Mouse (Mus musculus): Measurements from ENCODE around the gene Pcna. TPM values are rescaled to one million over a fixed set of nuclear protein-coding genes. Genes with fewer than 3 reads are reported as not detected.

Pcna gene
- total and polyA plus RNA-seq, 3 experiments: 77.8 to 520 (median 249) TPM

DNA sequence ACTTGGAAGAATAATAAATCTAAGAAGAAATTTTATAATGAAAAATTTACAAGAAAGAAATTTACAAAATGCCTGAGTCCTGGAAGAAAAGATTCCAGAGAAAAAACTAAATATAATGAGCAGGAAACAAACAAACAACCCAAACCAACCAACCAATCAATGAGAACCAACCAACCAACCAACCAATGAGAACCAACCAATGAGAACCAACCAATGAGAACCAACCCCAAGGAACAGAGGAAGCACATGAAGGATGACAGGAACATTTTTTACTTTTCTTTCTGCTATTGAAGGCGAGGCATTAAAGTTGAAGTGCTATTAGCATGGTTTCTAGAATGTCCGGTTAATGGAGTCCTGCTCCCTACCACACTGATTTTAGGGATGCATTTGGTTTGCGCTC, 7.5 kb upstream of the Pcna start:
- ATAC-seq (ENCODE audit: extremely low read depth, insufficient number of reproducible peaks, low FRiP score, poor library complexity, severe bottlenecking): no peak
- Histone ChIP-seq H3K9me3 (replicated peaks) (no peaks in the 10 kb centered on the region), H3K27me3 (ENCODE audit: insufficient read depth, low read length) (no peaks in the 10 kb centered on the region), H3K36me3 (replicated peaks) (peaks cover 16% of the 10 kb centered on the region), H3K4me3 (ENCODE audit: low read depth, low read length) (no peak overlapping the region), H3K4me1 (ENCODE audit: insufficient read depth, low read depth, low read length) (peaks cover 37% of the 10 kb centered on the region)
- no peak for TF ChIP-seq TAL1 (conservative IDR thresholded peaks at IDR 0.05; ENCODE audit: low read depth, low read length)
- TF ChIP-seq GATA2 (IDR thresholded peaks at IDR 0.05; ENCODE audit: borderline replicate concordance, low read depth, low read length): no peak
- TF ChIP-seq POLR2AphosphoS5 (IDR thresholded peaks at IDR 0.05; ENCODE audit: insufficient replicate concordance, low read depth, low read length): no peak
- no peak for TF ChIP-seq GATA1 (IDR thresholded peaks at IDR 0.05; ENCODE audit: borderline replicate concordance, low read length)
- no peak for TF ChIP-seq CTCF (IDR thresholded peaks at IDR 0.05; ENCODE audit: low read depth, low read length)
- DNase-seq (ENCODE audit: low spot score): no peak

DNA sequence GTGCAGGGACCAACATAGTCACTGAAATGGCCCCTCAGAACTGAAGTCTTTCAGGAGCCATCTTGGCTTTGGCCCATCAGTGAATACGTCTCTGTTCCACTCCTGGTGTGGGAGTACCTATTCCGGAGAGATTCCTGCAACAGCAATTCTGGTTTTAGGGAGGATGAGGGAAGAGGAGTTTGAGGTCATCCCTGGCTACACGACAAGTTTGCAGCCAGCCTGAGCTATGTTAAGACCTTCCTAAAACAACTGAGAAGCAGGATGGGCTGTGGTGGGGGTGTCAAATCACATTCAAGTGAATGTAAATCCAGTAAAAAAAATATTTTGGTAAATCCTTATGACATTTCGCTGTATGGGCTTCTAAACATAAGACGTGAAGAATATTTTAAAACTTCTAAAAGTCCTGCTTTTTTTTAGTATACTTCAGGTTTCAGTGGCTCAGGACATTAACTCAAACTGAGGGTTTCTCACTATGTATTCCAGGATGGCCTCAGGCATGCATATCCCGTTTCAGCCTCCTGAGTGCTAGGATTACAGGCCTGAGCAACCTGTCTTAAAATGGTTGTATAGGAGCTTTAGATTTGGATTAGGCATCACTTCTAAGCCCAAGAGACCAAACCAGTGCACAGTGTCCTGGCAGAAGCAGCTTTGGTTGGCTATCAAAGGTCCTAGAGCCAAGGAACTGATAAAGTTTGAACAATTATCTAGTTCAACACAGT, 4.4 kb upstream of the Pcna start:
- TF ChIP-seq GATA2 (IDR thresholded peaks at IDR 0.05; ENCODE audit: borderline replicate concordance, low read depth, low read length) (no peak), TAL1 (conservative IDR thresholded peaks at IDR 0.05; ENCODE audit: low read depth, low read length) (no peak), POLR2AphosphoS5 (IDR thresholded peaks at IDR 0.05; ENCODE audit: insufficient replicate concordance, low read depth, low read length) (no peak), CTCF (IDR thresholded peaks at IDR 0.05; ENCODE audit: low read depth, low read length) (no peak), GATA1 (IDR thresholded peaks at IDR 0.05; ENCODE audit: borderline replicate concordance, low read length) (no peak)
- ATAC-seq (ENCODE audit: extremely low read depth, insufficient number of reproducible peaks, low FRiP score, poor library complexity, severe bottlenecking) (no peak), DNase-seq (ENCODE audit: low spot score) (no peak)
- Histone ChIP-seq H3K9me3 (replicated peaks) (no peaks in the 10 kb centered on the region), H3K36me3 (replicated peaks) (peaks cover 16% of the 10 kb centered on the region), H3K4me3 (ENCODE audit: low read depth, low read length) (no peak overlapping the region), H3K27me3 (ENCODE audit: insufficient read depth, low read length) (no peaks in the 10 kb centered on the region), H3K4me1 (ENCODE audit: insufficient read depth, low read depth, low read length) (peaks cover 24% of the 10 kb centered on the region)

DNA sequence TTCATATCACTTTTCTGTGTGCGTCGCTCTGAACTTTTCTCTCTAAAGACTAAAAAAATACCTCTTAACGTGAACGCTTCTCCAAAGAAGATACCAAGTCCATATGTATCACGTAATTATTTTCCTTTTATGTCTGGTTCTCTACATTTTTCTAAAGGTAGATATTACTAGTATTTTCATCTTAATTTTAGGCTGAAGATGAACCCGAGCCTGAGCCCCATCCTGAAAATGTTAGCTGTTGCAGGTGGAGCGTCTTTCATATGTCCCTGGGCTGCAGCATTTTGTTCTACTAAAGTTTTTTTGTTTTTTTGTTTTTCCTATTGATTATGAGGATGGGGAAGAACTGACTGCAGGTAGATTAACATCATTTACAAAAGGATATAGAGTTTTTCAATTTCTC, 489 bp upstream of the Pcna start:
- ATAC-seq (ENCODE audit: extremely low read depth, insufficient number of reproducible peaks, low FRiP score, poor library complexity, severe bottlenecking): no peak
- DNase-seq (ENCODE audit: low spot score): no peak

DNA sequence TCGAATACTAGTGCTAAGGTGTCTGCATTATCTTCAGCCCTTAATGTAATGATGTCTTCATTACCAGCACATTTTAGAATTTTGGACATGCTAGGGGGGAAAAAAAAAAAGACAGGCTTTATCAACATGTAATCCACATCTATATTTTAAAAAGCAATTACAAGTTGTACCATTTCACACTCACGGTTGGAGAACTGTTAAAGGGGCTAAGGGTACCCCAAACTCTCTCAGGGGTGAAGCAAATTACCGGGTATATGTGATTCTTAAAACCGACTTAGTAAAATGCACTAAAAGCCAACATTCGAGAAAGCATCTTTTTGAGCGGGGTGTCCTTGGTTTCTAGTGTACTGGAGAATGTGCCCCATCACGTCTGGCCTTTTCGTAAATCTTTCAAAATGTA, 1.2 kb downstream of the Pcna start:
- ATAC-seq (ENCODE audit: extremely low read depth, insufficient number of reproducible peaks, low FRiP score, poor library complexity, severe bottlenecking) (no peak), DNase-seq (ENCODE audit: low spot score) (no peak)
- Histone ChIP-seq H3K4me1 (ENCODE audit: insufficient read depth, low read depth, low read length) (peaks cover 33% of the 10 kb centered on the region), H3K9me3 (replicated peaks) (no peaks in the 10 kb centered on the region), H3K36me3 (replicated peaks) (peaks cover 37% of the 10 kb centered on the region), H3K27me3 (ENCODE audit: insufficient read depth, low read length) (no peaks in the 10 kb centered on the region), H3K4me3 (ENCODE audit: low read depth, low read length) (peak overlapping the region; percentile 74)
- TF ChIP-seq GATA1 (IDR thresholded peaks at IDR 0.05; ENCODE audit: borderline replicate concordance, low read length) (no peak), CTCF (IDR thresholded peaks at IDR 0.05; ENCODE audit: low read depth, low read length) (no peak), TAL1 (conservative IDR thresholded peaks at IDR 0.05; ENCODE audit: low read depth, low read length) (no peak), GATA2 (IDR thresholded peaks at IDR 0.05; ENCODE audit: borderline replicate concordance, low read depth, low read length) (no peak), POLR2AphosphoS5 (IDR thresholded peaks at IDR 0.05; ENCODE audit: insufficient replicate concordance, low read depth, low read length) (no peak)

More for the DNA sequence above, 489 bp upstream of the Pcna start:
- Histone ChIP-seq H3K36me3 (replicated peaks) (peaks cover 34% of the 10 kb centered on the region), H3K4me3 (ENCODE audit: low read depth, low read length) (peak overlapping the region; percentile 74), H3K4me1 (ENCODE audit: insufficient read depth, low read depth, low read length) (peaks cover 24% of the 10 kb centered on the region), H3K9me3 (replicated peaks) (no peaks in the 10 kb centered on the region), H3K27me3 (ENCODE audit: insufficient read depth, low read length) (no peaks in the 10 kb centered on the region)
- TF ChIP-seq CTCF (IDR thresholded peaks at IDR 0.05; ENCODE audit: low read depth, low read length): no peak

DNA sequence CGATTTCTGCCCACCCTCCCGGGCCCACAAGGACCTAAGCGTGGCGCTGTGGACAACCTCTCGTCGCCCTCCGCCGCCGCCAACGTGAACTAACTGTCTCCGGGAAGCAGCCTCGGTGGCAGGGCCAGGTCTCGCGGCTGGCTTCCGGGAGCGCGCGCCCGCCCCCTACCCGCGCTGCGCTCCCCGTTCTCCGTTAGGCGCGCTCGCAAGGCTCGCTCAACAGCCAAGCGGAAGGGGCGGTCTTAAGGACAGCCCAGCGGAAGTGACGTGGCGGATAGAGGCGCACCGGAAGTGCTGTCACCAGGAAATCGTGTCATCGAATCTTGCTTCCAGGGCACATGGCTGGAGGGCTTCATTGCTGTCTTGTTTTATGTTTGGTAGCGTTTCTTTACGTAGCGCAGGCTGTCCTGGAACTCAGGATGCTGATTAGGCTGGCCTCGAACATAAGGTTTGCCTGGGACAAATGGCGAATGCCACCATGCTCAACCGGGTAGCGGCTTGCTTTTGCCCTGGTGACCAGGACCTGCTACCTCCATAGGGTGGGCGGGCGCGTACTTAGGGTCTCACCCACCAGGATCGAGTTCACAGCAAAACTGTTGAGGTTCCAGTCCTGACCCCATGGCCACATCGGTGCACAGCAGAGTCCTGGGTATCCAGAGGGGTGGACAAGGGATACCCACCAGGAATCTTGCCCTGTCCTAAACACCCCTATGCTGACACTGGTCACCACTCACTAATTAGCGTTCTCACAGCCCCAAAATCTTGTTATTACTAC, 5.4 kb downstream of the Pcna start, which contains the start of gene Tmem230:
Gene Tmem230, minus strand, starts transcription at position 269 of the 775 bp plus-strand sequence.
- Histone ChIP-seq H3K4me1 (ENCODE audit: insufficient read depth, low read depth, low read length) (peaks cover 36% of the 10 kb centered on the region), H3K36me3 (replicated peaks) (peaks cover 63% of the 10 kb centered on the region)
- peak; percentile 69 for DNase-seq (ENCODE audit: low spot score)

DNA sequence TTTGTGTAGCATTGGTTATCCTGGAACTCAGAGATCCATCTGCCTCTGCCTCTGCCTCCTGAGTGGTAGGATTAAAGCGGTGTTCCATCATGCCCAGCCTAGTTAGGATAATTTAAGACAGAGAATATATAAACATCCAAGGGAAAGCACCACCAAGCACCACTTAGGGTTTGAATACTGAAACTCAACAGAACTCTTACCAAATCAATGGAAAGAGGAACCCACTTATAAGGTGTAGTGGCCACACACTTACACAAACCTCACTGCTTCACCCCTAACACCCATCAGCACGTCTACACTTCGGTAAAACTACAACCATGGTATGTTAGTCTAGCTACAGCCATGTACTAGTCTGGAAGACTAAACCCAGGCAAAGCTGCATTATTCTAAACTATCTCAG, 9.7 kb downstream of the Pcna start:
- no peaks in the 10 kb centered on the region for H3K27me3 ChIP-seq (ENCODE audit: insufficient read depth, low read length)
- TF ChIP-seq CTCF (IDR thresholded peaks at IDR 0.05; ENCODE audit: low read depth, low read length): no peak
- TF ChIP-seq TAL1 (conservative IDR thresholded peaks at IDR 0.05; ENCODE audit: low read depth, low read length): no peak
- no peak for TF ChIP-seq POLR2AphosphoS5 (IDR thresholded peaks at IDR 0.05; ENCODE audit: insufficient replicate concordance, low read depth, low read length)
- no peak for TF ChIP-seq GATA1 (IDR thresholded peaks at IDR 0.05; ENCODE audit: borderline replicate concordance, low read length)
- TF ChIP-seq GATA2 (IDR thresholded peaks at IDR 0.05; ENCODE audit: borderline replicate concordance, low read depth, low read length): no peak
- H3K36me3 ChIP-seq (replicated peaks): peaks cover 67% of the 10 kb centered on the region
- no peak overlapping the region for H3K4me3 ChIP-seq (ENCODE audit: low read depth, low read length)
- DNase-seq (ENCODE audit: low spot score) (no peak), ATAC-seq (ENCODE audit: extremely low read depth, insufficient number of reproducible peaks, low FRiP score, poor library complexity, severe bottlenecking) (no peak)
- H3K4me1 ChIP-seq (ENCODE audit: insufficient read depth, low read depth, low read length): peaks cover 27% of the 10 kb centered on the region
- no peaks in the 10 kb centered on the region for H3K9me3 ChIP-seq (replicated peaks)

More for the DNA sequence above, 5.4 kb downstream of the Pcna start, which contains the start of gene Tmem230:
- TF ChIP-seq GATA1 (IDR thresholded peaks at IDR 0.05; ENCODE audit: borderline replicate concordance, low read length) (no peak), CTCF (IDR thresholded peaks at IDR 0.05; ENCODE audit: low read depth, low read length) (no peak), GATA2 (IDR thresholded peaks at IDR 0.05; ENCODE audit: borderline replicate concordance, low read depth, low read length) (no peak)
- Histone ChIP-seq H3K9me3 (replicated peaks) (no peaks in the 10 kb centered on the region), H3K4me3 (ENCODE audit: low read depth, low read length) (peak within 1 kb of the TSS; percentile 74), H3K27me3 (ENCODE audit: insufficient read depth, low read length) (no peaks in the 10 kb centered on the region)
- peak; percentile 85 for ATAC-seq (ENCODE audit: extremely low read depth, insufficient number of reproducible peaks, low FRiP score, poor library complexity, severe bottlenecking)

All from G1E (cell line).